Mouse (Mus musculus): Measurements from ENCODE around the gene Zdhhc11.

- no peak for TF ChIP-seq GATA1 (IDR thresholded peaks at IDR 0.05; ENCODE audit: low read length)
- no peak for TF ChIP-seq TAL1 (IDR thresholded peaks at IDR 0.05; ENCODE audit: low read length)
Measured at GRCm38 (mm10) chr13:74028116-74028515, 64.5 kb downstream of the Zdhhc11 start.

Data from erythroblast, embryonic 14.5 days (primary cell).